Mouse (Mus musculus): ENCODE results near the gene 1110065P20Rik.

The 1110065P20Rik gene

GRCm38 (mm10) chr4:124843493-124843892 is 7.5 kb downstream of the 1110065P20Rik start:
- no peak for DNase-seq (ENCODE audit: low spot score in 2 of 2)

- DNase-seq (ENCODE audit: low spot score in 2 of 2), result no peak
Measured at GRCm38 (mm10) chr4:124840998-124841397, 10.0 kb downstream of the 1110065P20Rik start.

GRCm38 (mm10) chr4:124838035-124838700 is 12.8 kb downstream of the 1110065P20Rik start:
- DNase-seq (ENCODE audit: low spot score in 2 of 2), result no peak

GRCm38 (mm10) chr4:124832796-124833195 is 18.2 kb downstream of the 1110065P20Rik start:
- no peak for DNase-seq (ENCODE audit: low spot score in 2 of 2)

- no peak for DNase-seq (ENCODE audit: low spot score in 2 of 2)
Measured at GRCm38 (mm10) chr4:124829671-124830070, 21.3 kb downstream of the 1110065P20Rik start.

- DNase-seq (ENCODE audit: low spot score in 2 of 2), result no peak
Measured at GRCm38 (mm10) chr4:124825371-124825965, 25.5 kb downstream of the 1110065P20Rik start.

GRCm38 (mm10) chr4:124824967-124825366 is 26.0 kb downstream of the 1110065P20Rik start:
- DNase-seq (ENCODE audit: low spot score in 2 of 2), result no peak

GRCm38 (mm10) chr4:124818832-124819231 is 32.2 kb downstream of the 1110065P20Rik start:
- no peak for DNase-seq (ENCODE audit: low spot score in 2 of 2)

- no peak for DNase-seq (ENCODE audit: low spot score in 2 of 2)
Measured at GRCm38 (mm10) chr4:124817803-124818202, 33.2 kb downstream of the 1110065P20Rik start.

GRCm38 (mm10) chr4:124815901-124816300 is 35.1 kb downstream of the 1110065P20Rik start:
- no peak for DNase-seq (ENCODE audit: low spot score in 2 of 2)

GRCm38 (mm10) chr4:124811347-124811975 is 39.5 kb downstream of the 1110065P20Rik start:
- DNase-seq (ENCODE audit: low spot score in 2 of 2), result peak in 1 of 2 experiments; percentile 30

GRCm38 (mm10) chr4:124810056-124810455 is 40.9 kb downstream of the 1110065P20Rik start:
- DNase-seq (ENCODE audit: low spot score in 2 of 2), result no peak

- DNase-seq (ENCODE audit: low spot score in 2 of 2), result no peak
Measured at GRCm38 (mm10) chr4:124809136-124809883, 41.7 kb downstream of the 1110065P20Rik start.

- no peak for DNase-seq (ENCODE audit: low spot score in 2 of 2)
Measured at GRCm38 (mm10) chr4:124808511-124808910, 42.5 kb downstream of the 1110065P20Rik start.

- DNase-seq (ENCODE audit: low spot score in 2 of 2), result no peak
Measured at GRCm38 (mm10) chr4:124803406-124803805, 47.6 kb downstream of the 1110065P20Rik start.

GRCm38 (mm10) chr4:124802309-124803260 is 48.4 kb downstream of the 1110065P20Rik start:
- DNase-seq (ENCODE audit: low spot score in 2 of 2), result peak; percentile 87 to 94

GRCm38 (mm10) chr4:124801552-124802308 is 49.3 kb downstream of the 1110065P20Rik start, which contains the start of gene Mtf1:
Gene Mtf1, plus strand, starts transcription at chr4:124802104.
- DNase-seq (ENCODE audit: low spot score in 2 of 2), result peak; percentile 77 to 82
